Mouse (Mus musculus) stomach, postnatal 0 days (tissue): ENCODE measurements around the gene Krt9.
A peak's percentile ranks its signal among the peaks of the same experiment; 100 is the strongest.

ENCODE experiments used
- CTCF ChIP-seq: IDR thresholded peaks from 2 replicates; pipeline ENCODE4 v1.5.1; 2016; ENCODE audit warnings: antibody characterized with exemption, low read depth, mild to moderate bottlenecking, moderate library complexity
- EP300 ChIP-seq: optimal IDR thresholded peaks from 2 replicates; pipeline ENCODE3; 2016; ENCODE audit warnings: antibody characterized with exemption

DNA sequence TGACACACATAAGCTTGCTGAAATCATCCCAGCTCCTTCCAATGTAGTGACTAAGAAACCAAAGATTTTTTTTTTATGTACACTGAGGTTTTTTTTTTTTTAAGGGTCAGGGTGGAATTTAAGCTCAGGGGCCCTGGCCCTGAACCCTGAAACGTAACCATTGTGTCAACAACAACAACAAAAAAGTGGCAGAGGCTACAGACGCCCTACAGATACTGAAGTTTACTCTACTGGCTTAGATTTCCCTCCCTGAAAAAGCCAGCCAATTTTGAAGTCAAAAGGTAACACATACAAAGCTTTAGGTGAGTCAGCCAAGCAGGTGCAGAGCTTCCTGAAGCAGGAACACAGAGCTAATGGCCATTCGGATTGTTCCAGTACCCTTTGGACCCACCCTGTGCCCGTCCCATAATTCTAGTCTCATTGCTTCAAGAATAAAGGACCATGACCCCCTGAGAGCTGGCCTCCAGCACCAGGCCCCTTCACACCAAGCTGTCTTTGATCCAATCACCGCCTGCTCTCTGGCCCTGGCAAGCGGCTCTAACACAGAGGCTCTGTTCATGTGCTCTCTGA, 35.1 kb downstream of the Krt9 start:
- TF ChIP-seq CTCF (no peak), EP300 (peak; percentile 79)
